Mouse (Mus musculus): Measurements from ENCODE around the gene Gale. TPM values are rescaled to one million over a fixed set of nuclear protein-coding genes. Genes with fewer than 3 reads are reported as not detected.

The Gale gene
- polyA plus RNA-seq, 1 experiment: 13.4 TPM

- TF ChIP-seq CTCF (conservative IDR thresholded peaks at IDR 0.05; ENCODE audit: insufficient read depth, insufficient read length, low read depth, low read length) (no peak), POLR2A (IDR thresholded peaks at IDR 0.05; ENCODE audit: low read depth, low read length) (no peak)
- H3K36me3 ChIP-seq (ENCODE audit: control insufficient read depth, insufficient read depth, low read length): peaks cover 4% of the 10 kb centered on the region; the same call in 1 of the 2 replicates
- H3K27ac ChIP-seq (ENCODE audit: insufficient read depth, low read depth, low read length): peak overlapping the region; percentile 84
- WGBS: 62% methylated on average over 2 of the region's 2 CpGs
- H3K27me3 ChIP-seq (replicated peaks; ENCODE audit: control insufficient read depth, insufficient read depth, low read length): no peaks in the 10 kb centered on the region
- H3K4me1 ChIP-seq (ENCODE audit: control insufficient read depth, insufficient read depth, low read length): peaks cover 2% of the 10 kb centered on the region; the same call in 1 of the 2 replicates
- peak; percentile 86 for DNase-seq
- no peak overlapping the region for H3K4me3 ChIP-seq (ENCODE audit: insufficient read depth, low read depth, low read length)
These were observed 39.1 kb upstream of the Gale start for GRCm38 (mm10) chr4:135924418-135924817.

- H3K27me3 ChIP-seq (replicated peaks; ENCODE audit: control insufficient read depth, insufficient read depth, low read length): no peaks in the 10 kb centered on the region
- WGBS: 68% methylated on average over 5 of the region's 5 CpGs
These were observed 38.2 kb upstream of the Gale start for GRCm38 (mm10) chr4:135925341-135925740.

GRCm38 (mm10) chr4:135926195-135926808 lies 37.2 kb upstream of the Gale start:
- Histone ChIP-seq H3K36me3 (ENCODE audit: control insufficient read depth, insufficient read depth, low read length) (peaks cover 4% of the 10 kb centered on the region; the same call in 1 of the 2 replicates), H3K27ac (ENCODE audit: insufficient read depth, low read depth, low read length) (no peak overlapping the region), H3K4me3 (ENCODE audit: insufficient read depth, low read depth, low read length) (no peak overlapping the region), H3K27me3 (replicated peaks; ENCODE audit: control insufficient read depth, insufficient read depth, low read length) (no peaks in the 10 kb centered on the region), H3K4me1 (ENCODE audit: control insufficient read depth, insufficient read depth, low read length) (peaks cover 2% of the 10 kb centered on the region; the same call in 1 of the 2 replicates)
- 92% methylated on average over 10 of the region's 10 CpGs for WGBS
- TF ChIP-seq POLR2A (IDR thresholded peaks at IDR 0.05; ENCODE audit: low read depth, low read length) (no peak), CTCF (conservative IDR thresholded peaks at IDR 0.05; ENCODE audit: insufficient read depth, insufficient read length, low read depth, low read length) (no peak)
- no peak for DNase-seq

More at GRCm38 (mm10) chr4:135925341-135925740, 38.2 kb upstream of the Gale start:
- DNase-seq: peak; percentile 77
- peaks cover 4% of the 10 kb centered on the region; the same call in 1 of the 2 replicates for H3K36me3 ChIP-seq (ENCODE audit: control insufficient read depth, insufficient read depth, low read length)
- peaks cover 2% of the 10 kb centered on the region; the same call in 1 of the 2 replicates for H3K4me1 ChIP-seq (ENCODE audit: control insufficient read depth, insufficient read depth, low read length)
- TF ChIP-seq POLR2A (IDR thresholded peaks at IDR 0.05; ENCODE audit: low read depth, low read length): no peak
- H3K27ac ChIP-seq (ENCODE audit: insufficient read depth, low read depth, low read length): peak overlapping the region; percentile 26; the same call in 1 of the 2 replicates
- H3K4me3 ChIP-seq (ENCODE audit: insufficient read depth, low read depth, low read length): no peak overlapping the region

- DNase-seq: no peak
- 99% methylated on average over 3 of the region's 3 CpGs for WGBS
- peaks cover 4% of the 10 kb centered on the region; the same call in 1 of the 2 replicates for H3K36me3 ChIP-seq (ENCODE audit: control insufficient read depth, insufficient read depth, low read length)
- H3K4me3 ChIP-seq (ENCODE audit: insufficient read depth, low read depth, low read length): no peak overlapping the region
- no peak overlapping the region for H3K27ac ChIP-seq (ENCODE audit: insufficient read depth, low read depth, low read length)
- H3K27me3 ChIP-seq (replicated peaks; ENCODE audit: control insufficient read depth, insufficient read depth, low read length): no peaks in the 10 kb centered on the region
- no peak for TF ChIP-seq CTCF (conservative IDR thresholded peaks at IDR 0.05; ENCODE audit: insufficient read depth, insufficient read length, low read depth, low read length)
- TF ChIP-seq POLR2A (IDR thresholded peaks at IDR 0.05; ENCODE audit: low read depth, low read length): no peak
- peaks cover 2% of the 10 kb centered on the region; the same call in 1 of the 2 replicates for H3K4me1 ChIP-seq (ENCODE audit: control insufficient read depth, insufficient read depth, low read length)
These were observed 36.7 kb upstream of the Gale start for GRCm38 (mm10) chr4:135926861-135927260.

- peaks cover 6% of the 10 kb centered on the region for H3K36me3 ChIP-seq (ENCODE audit: control insufficient read depth, insufficient read depth, low read length)
- 52% methylated on average over 9 of the region's 9 CpGs for WGBS
- H3K27ac ChIP-seq (ENCODE audit: insufficient read depth, low read depth, low read length): no peak overlapping the region
- peaks cover 2% of the 10 kb centered on the region; the same call in 1 of the 2 replicates for H3K4me1 ChIP-seq (ENCODE audit: control insufficient read depth, insufficient read depth, low read length)
- no peaks in the 10 kb centered on the region for H3K27me3 ChIP-seq (replicated peaks; ENCODE audit: control insufficient read depth, insufficient read depth, low read length)
- no peak overlapping the region for H3K4me3 ChIP-seq (ENCODE audit: insufficient read depth, low read depth, low read length)
- DNase-seq: peak; percentile 67
- TF ChIP-seq CTCF (conservative IDR thresholded peaks at IDR 0.05; ENCODE audit: insufficient read depth, insufficient read length, low read depth, low read length) (no peak), POLR2A (IDR thresholded peaks at IDR 0.05; ENCODE audit: low read depth, low read length) (no peak)
These were observed 35.2 kb upstream of the Gale start for GRCm38 (mm10) chr4:135928376-135928775.

GRCm38 (mm10) chr4:135929405-135929804 lies 34.1 kb upstream of the Gale start:
- Histone ChIP-seq H3K4me3 (ENCODE audit: insufficient read depth, low read depth, low read length) (no peak overlapping the region), H3K27me3 (replicated peaks; ENCODE audit: control insufficient read depth, insufficient read depth, low read length) (no peaks in the 10 kb centered on the region), H3K27ac (ENCODE audit: insufficient read depth, low read depth, low read length) (no peak overlapping the region), H3K4me1 (ENCODE audit: control insufficient read depth, insufficient read depth, low read length) (no peaks in the 10 kb centered on the region; the same call in 1 of the 2 replicates), H3K36me3 (ENCODE audit: control insufficient read depth, insufficient read depth, low read length) (peaks cover 6% of the 10 kb centered on the region)
- no peak for TF ChIP-seq CTCF (conservative IDR thresholded peaks at IDR 0.05; ENCODE audit: insufficient read depth, insufficient read length, low read depth, low read length)
- TF ChIP-seq POLR2A (IDR thresholded peaks at IDR 0.05; ENCODE audit: low read depth, low read length): no peak
- DNase-seq: no peak
- WGBS: 89% methylated on average over 5 of the region's 5 CpGs

GRCm38 (mm10) chr4:135929828-135930227 lies 33.7 kb upstream of the Gale start:
- Histone ChIP-seq H3K27ac (ENCODE audit: insufficient read depth, low read depth, low read length) (no peak overlapping the region), H3K27me3 (replicated peaks; ENCODE audit: control insufficient read depth, insufficient read depth, low read length) (no peaks in the 10 kb centered on the region), H3K36me3 (ENCODE audit: control insufficient read depth, insufficient read depth, low read length) (peaks cover 8% of the 10 kb centered on the region), H3K4me3 (ENCODE audit: insufficient read depth, low read depth, low read length) (no peak overlapping the region), H3K4me1 (ENCODE audit: control insufficient read depth, insufficient read depth, low read length) (no peaks in the 10 kb centered on the region; the same call in 1 of the 2 replicates)
- 80% methylated on average over 9 of the region's 9 CpGs for WGBS
- TF ChIP-seq CTCF (conservative IDR thresholded peaks at IDR 0.05; ENCODE audit: insufficient read depth, insufficient read length, low read depth, low read length) (no peak), POLR2A (IDR thresholded peaks at IDR 0.05; ENCODE audit: low read depth, low read length) (no peak)
- no peak for DNase-seq

Measured in kidney, adult 2 months (tissue).